Mouse (Mus musculus) olfactory bulb, adult 2 months (tissue): Measurements from ENCODE around the gene 2410004P03Rik. TPM values are rescaled to one million over a fixed set of nuclear protein-coding genes. Genes with fewer than 3 reads are reported as not detected.

ENCODE experiments used
- H3K27ac ChIP-seq: fragments of 200-500 bp; 2 replicates; pipeline ENCODE4 v1.5.1; 2012; ENCODE audit warnings: low read depth, low read length; ENCODE audit not compliant: insufficient read depth
- H3K4me1 ChIP-seq: fragments of 200-500 bp; 2 replicates; pipeline ENCODE4 v1.6.1; 2012; ENCODE audit warnings: low read length; ENCODE audit not compliant: control insufficient read depth, insufficient read depth
- H3K4me3 ChIP-seq: fragments of 200-500 bp; 2 replicates; pipeline ENCODE4 v1.5.1; 2012; ENCODE audit warnings: mild to moderate bottlenecking, low read depth, low read length, moderate library complexity; ENCODE audit not compliant: insufficient read depth
- CTCF ChIP-seq: fragments of 200-500 bp; IDR thresholded peaks from 2 replicates; pipeline ENCODE4 v1.5.1; 2012; ENCODE audit warnings: low read depth, mild to moderate bottlenecking, low read length, moderate library complexity; ENCODE audit not compliant: insufficient read depth
- POLR2A ChIP-seq: fragments of 200-500 bp; IDR thresholded peaks from 2 replicates; pipeline ENCODE4 v1.6.1; 2012; ENCODE audit warnings: mild to moderate bottlenecking, low read depth, low read length, moderate library complexity; ENCODE audit not compliant: insufficient read depth
- WGBS: fragments of 180-500 bp; shearing (Covaris S2); methylation state at CpG from one replicate; pipeline ENCODE4 v1.1.7; 2018; 5-methylcytosine and 5-hydroxymethylcytosine counted together
- polyA plus RNA-seq: library from polyadenylated mRNA; stranded (reverse); fragments of >200 nt; gene quantifications from 2 replicates; pipeline ENCODE4 v1.2.4, GENCODE M21; 2012; ENCODE audit warnings: low replicate concordance; ENCODE audit not compliant: missing spikeins, insufficient read depth, insufficient read length

2410004P03Rik gene
- polyA plus RNA-seq, 1 experiment, result not detected

DNA sequence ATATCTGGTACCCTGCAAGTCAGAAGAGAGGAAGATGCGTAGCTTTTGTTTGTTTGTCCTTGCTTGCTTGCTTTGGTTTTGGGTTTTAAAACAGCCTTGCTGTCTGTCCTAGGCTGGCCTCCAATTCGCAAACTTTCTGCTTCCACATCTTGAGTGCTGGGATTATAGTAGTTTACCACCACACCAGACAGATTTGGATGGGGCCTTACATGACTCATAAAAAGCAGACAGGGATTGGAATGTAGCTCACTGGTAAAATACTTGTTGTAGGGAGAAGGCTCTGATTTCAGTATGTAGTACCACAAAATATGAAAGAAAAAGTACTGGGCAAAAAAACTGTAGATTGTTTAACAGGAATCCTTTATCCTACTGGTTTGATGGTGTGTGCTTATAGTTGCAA lies 44.7 kb downstream of the 2410004P03Rik start:
- H3K4me1 ChIP-seq, result no peaks in the 10 kb centered on the region
- no peak overlapping the region for H3K27ac ChIP-seq
- no peak overlapping the region for H3K4me3 ChIP-seq
- TF ChIP-seq CTCF (no peak), POLR2A (no peak)
- 92% methylated on average over 2 of the region's 2 CpGs for WGBS

DNA sequence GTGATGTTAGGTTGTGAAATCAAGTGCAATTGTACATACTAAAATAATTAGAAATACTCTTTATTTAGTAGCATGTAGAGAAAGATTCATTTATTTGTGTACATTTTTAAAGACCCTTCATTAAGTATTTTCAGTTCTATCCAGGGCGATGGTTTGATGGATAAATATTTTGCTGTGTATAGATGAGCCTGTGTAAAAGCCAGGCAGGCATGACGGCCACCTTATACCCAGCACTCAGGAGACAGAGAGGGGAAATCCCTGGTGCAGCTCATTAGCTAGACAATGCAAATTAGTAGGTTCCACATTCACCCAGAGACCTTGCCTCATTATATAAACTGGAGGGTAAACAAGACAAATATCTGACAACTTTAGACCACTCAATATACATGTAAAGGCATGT lies 48.2 kb downstream of the 2410004P03Rik start:
- TF ChIP-seq POLR2A, result no peak
- no peak for TF ChIP-seq CTCF
- H3K4me1 ChIP-seq, result no peaks in the 10 kb centered on the region
- H3K4me3 ChIP-seq, result no peak overlapping the region
- H3K27ac ChIP-seq, result no peak overlapping the region
- WGBS, result 60% methylated on average over 2 of the region's 2 CpGs

- WGBS, result 68% methylated on average over 1 of the region's 1 CpGs
- TF ChIP-seq CTCF, result no peak
- TF ChIP-seq POLR2A, result no peak
- Histone ChIP-seq H3K4me3 (no peak overlapping the region), H3K27ac (no peak overlapping the region), H3K4me1 (no peaks in the 10 kb centered on the region)
Measured at GRCm38 (mm10) chr12:16958851-16959250, 52.7 kb downstream of the 2410004P03Rik start.

Other genes with a start within 250 kb of the 2410004P03Rik start
- not detected in 2 replicates for gene Greb1, start 210.8 kb downstream of the 2410004P03Rik start, polyA plus RNA-seq
- not detected in 2 replicates for gene E2f6, start 200.8 kb downstream of the 2410004P03Rik start, polyA plus RNA-seq
- gene Rock2, start 116.8 kb downstream of the 2410004P03Rik start, polyA plus RNA-seq, result 111 TPM in 1 of 2 replicates, not detected in the other
- not detected in 2 replicates for gene Pqlc3, start 11.3 kb downstream of the 2410004P03Rik start, polyA plus RNA-seq
- gene Kcnf1, start 165.2 kb upstream of the 2410004P03Rik start, polyA plus RNA-seq, result 128 TPM in 1 of 2 replicates, not detected in the other